Mouse (Mus musculus) heart, embryonic 13.5 days (tissue): ENCODE data around the gene Zdhhc6. TPM values are rescaled to one million over a fixed set of nuclear protein-coding genes. Genes with fewer than 3 reads are reported as not detected.

Source experiments
- ATAC-seq: fragments of 200-750 bp; cut with Nextera tagmentation; 2 replicates; pipeline ENCODE4 v1.8.0; 2017; ENCODE audit warnings: moderate TSS enrichment; ENCODE audit not compliant: insufficient number of reproducible peaks, low FRiP score, low TSS enrichment; ENCODE audit errors: extremely low read depth
- H3K27ac ChIP-seq: fragments of 300-500 bp; sonication (generic); replicated peaks from 2 replicates; pipeline ENCODE4 v1.5.1; 2015; ENCODE audit warnings: moderate library complexity, mild to moderate bottlenecking, inconsistent platforms
- H3K27me3 ChIP-seq: fragments of 300-500 bp; sonication (generic); replicated peaks from 2 replicates; pipeline ENCODE4 v1.6.1; 2015; ENCODE audit warnings: mild to moderate bottlenecking, inconsistent platforms
- H3K36me3 ChIP-seq: fragments of 300-500 bp; sonication (generic); 2 replicates; pipeline ENCODE4 v1.6.1; 2015; ENCODE audit warnings: mild to moderate bottlenecking, inconsistent platforms
- H3K4me1 ChIP-seq: fragments of 300-500 bp; sonication (generic); 2 replicates; pipeline ENCODE4 v1.6.1; 2015; ENCODE audit warnings: inconsistent platforms
- H3K4me2 ChIP-seq: fragments of 300-500 bp; sonication (generic); 2 replicates; pipeline ENCODE4 v1.6.1; 2015; ENCODE audit warnings: inconsistent platforms, mild to moderate bottlenecking, moderate library complexity
- H3K4me3 ChIP-seq: fragments of 300-500 bp; sonication (generic); 2 replicates; pipeline ENCODE4 v1.5.1; 2015; ENCODE audit warnings: moderate library complexity, mild to moderate bottlenecking, inconsistent platforms
- H3K9ac ChIP-seq: fragments of 300-500 bp; sonication (generic); 2 replicates; pipeline ENCODE4 v1.6.1; 2015; ENCODE audit warnings: inconsistent platforms, mild to moderate bottlenecking, moderate library complexity
- H3K9me3 ChIP-seq: fragments of 300-500 bp; sonication (generic); 2 replicates; pipeline ENCODE4 v1.6.1; 2016; ENCODE audit warnings: inconsistent platforms
- WGBS: fragments of 180-500 bp; shearing (Covaris S2); methylation state at CpG from one replicate; pipeline ENCODE4 v1.1.7; 2015; ENCODE audit warnings: mixed read lengths; 5-methylcytosine and 5-hydroxymethylcytosine counted together
- polyA plus RNA-seq: library from polyadenylated mRNA; unstranded; fragments of >200 nt; fragmentation: Nextera tagmentation; extraction: Ambion mirVana; gene quantifications from 2 replicates; pipeline ENCODE4 v1.2.1, GENCODE M21; 2015

Gene Zdhhc6
- polyA plus RNA-seq, 1 experiment from 2014 or later: 59.4 TPM

DNA sequence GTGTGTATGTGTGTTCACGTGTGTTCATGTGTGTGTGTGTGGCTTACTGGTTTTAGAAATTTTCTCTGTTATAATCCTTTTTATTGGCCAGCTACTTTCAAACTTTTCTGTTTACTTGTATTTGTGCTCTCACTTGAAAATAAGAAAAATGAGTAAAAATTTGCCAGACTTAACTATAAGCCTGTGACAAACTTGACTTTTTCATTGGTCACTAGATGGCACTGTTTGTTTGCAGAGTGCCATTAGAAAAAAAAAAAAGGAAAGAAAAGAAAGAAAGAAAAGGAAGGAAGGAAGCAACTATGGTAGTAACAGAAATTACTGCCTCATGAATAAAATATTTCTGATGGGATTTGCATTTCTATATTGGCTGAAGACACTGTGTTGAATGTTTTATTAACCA lies 20.0 kb upstream of the Zdhhc6 start:
- Histone ChIP-seq H3K27me3 (no peaks in the 10 kb centered on the region), H3K9ac (no peak overlapping the region), H3K4me3 (no peak overlapping the region), H3K9me3 (no peaks in the 10 kb centered on the region), H3K27ac (no peak overlapping the region), H3K4me2 (no peak overlapping the region), H3K4me1 (peaks cover 11% of the 10 kb centered on the region), H3K36me3 (peaks cover 15% of the 10 kb centered on the region; the same call in 1 of the 2 replicates)
- WGBS: 91% methylated on average over 1 of the region's 1 CpGs
- no peak for ATAC-seq

- H3K4me1 ChIP-seq: peaks cover 11% of the 10 kb centered on the region
- H3K4me3 ChIP-seq: no peak overlapping the region
- H3K36me3 ChIP-seq: peaks cover 41% of the 10 kb centered on the region
- H3K4me2 ChIP-seq: no peak overlapping the region
- H3K9me3 ChIP-seq: no peaks in the 10 kb centered on the region
- no peak for ATAC-seq
- H3K27ac ChIP-seq: no peak overlapping the region
- no peak overlapping the region for H3K9ac ChIP-seq
- WGBS: 87% methylated on average over 8 of the region's 8 CpGs
- H3K27me3 ChIP-seq: no peaks in the 10 kb centered on the region
Measured at GRCm38 (mm10) chr19:55332641-55333268, 16.9 kb upstream of the Zdhhc6 start.

GRCm38 (mm10) chr19:55331776-55332175 lies 15.9 kb upstream of the Zdhhc6 start:
- peak overlapping the region; percentile 28 for H3K4me2 ChIP-seq
- H3K4me1 ChIP-seq: peaks cover 11% of the 10 kb centered on the region
- no peak overlapping the region; the same call in 1 of the 2 replicates for H3K9ac ChIP-seq
- peaks cover 41% of the 10 kb centered on the region for H3K36me3 ChIP-seq
- 58% methylated on average over 5 of the region's 5 CpGs for WGBS
- peak overlapping the region; percentile 67 for H3K27ac ChIP-seq
- H3K9me3 ChIP-seq: no peaks in the 10 kb centered on the region
- H3K4me3 ChIP-seq: no peak overlapping the region
- H3K27me3 ChIP-seq: no peaks in the 10 kb centered on the region
- ATAC-seq: no peak

DNA sequence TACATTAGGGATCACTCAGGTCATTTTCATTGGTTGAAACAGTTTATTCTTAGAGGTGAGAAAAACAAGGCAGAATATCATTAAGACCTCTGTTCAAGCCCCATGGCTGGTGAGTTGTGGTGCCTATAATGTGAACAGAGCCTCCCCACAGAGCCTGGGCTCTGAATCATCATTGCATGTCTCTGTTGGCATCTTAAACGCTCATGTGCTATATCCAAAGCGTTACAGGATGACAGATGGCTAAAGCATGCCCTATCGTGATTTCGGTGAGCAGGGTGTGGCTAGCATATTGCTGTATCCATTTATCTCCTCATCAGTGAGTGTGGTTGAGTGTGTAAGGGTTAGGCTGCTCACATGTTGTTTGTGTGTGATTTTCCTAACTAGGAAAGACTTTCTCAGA lies 11.7 kb upstream of the Zdhhc6 start:
- no peak for ATAC-seq
- Histone ChIP-seq H3K9ac (no peak overlapping the region), H3K4me1 (peaks cover 11% of the 10 kb centered on the region), H3K4me2 (no peak overlapping the region), H3K4me3 (no peak overlapping the region), H3K36me3 (peaks cover 61% of the 10 kb centered on the region), H3K9me3 (no peaks in the 10 kb centered on the region), H3K27ac (no peak overlapping the region), H3K27me3 (no peaks in the 10 kb centered on the region)
- 84% methylated on average over 4 of the region's 4 CpGs for WGBS

GRCm38 (mm10) chr19:55322604-55323003 lies 6.8 kb upstream of the Zdhhc6 start:
- Histone ChIP-seq H3K4me3 (no peak overlapping the region), H3K36me3 (peaks cover 27% of the 10 kb centered on the region), H3K27me3 (no peaks in the 10 kb centered on the region), H3K4me1 (peaks cover 8% of the 10 kb centered on the region), H3K9me3 (no peaks in the 10 kb centered on the region), H3K27ac (no peak overlapping the region), H3K4me2 (no peak overlapping the region), H3K9ac (no peak overlapping the region)
- WGBS: 90% methylated on average over 8 of the region's 8 CpGs
- no peak for ATAC-seq

DNA sequence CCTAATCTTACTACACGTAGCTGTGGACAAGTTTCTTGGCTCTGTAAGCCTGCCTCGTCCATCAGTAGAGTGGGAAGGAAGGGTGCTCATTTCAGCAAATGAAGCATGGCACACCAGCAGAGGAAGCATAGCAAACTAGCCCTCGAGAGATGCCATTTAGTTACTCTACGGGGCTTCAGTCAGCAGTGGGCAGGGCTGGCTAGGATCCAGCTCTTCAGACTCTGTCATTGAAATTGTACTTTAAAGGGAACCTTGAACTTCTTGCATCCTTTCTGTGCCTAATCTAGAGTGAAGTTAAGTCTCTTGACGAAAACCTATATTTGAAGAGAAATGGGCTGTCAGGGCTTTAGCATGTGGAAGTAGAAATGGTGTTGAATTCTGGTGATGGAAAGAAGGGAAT lies 3.7 kb upstream of the Zdhhc6 start:
- no peak overlapping the region for H3K4me2 ChIP-seq
- peaks cover 27% of the 10 kb centered on the region for H3K4me1 ChIP-seq
- no peak overlapping the region for H3K4me3 ChIP-seq
- no peak overlapping the region for H3K27ac ChIP-seq
- H3K27me3 ChIP-seq: no peaks in the 10 kb centered on the region
- H3K9ac ChIP-seq: no peak overlapping the region
- WGBS: 48% methylated on average over 5 of the region's 5 CpGs
- peaks cover 22% of the 10 kb centered on the region for H3K36me3 ChIP-seq
- no peak for ATAC-seq
- no peaks in the 10 kb centered on the region for H3K9me3 ChIP-seq

DNA sequence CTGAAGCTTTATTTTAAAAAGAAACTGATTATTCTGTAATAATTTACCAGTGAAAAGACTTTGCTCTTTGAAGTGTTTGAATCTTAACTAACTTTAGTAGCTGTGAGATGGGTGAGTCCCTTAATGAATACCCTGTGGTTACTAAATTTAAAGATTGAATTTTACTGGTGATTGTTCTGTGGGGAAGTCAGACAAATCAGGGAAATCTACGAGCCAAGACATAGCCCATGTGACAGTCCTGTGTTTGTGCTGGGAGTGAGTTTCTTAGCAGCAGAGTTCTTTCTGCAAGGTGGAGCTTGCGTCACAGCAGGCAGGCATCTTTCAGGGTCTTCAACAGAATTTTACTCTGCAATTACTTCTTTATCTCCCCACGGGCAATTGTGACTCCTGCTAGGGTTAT lies 3.2 kb upstream of the Zdhhc6 start:
- H3K27me3 ChIP-seq: no peaks in the 10 kb centered on the region
- 52% methylated on average over 3 of the region's 3 CpGs for WGBS
- no peak for ATAC-seq
- peaks cover 32% of the 10 kb centered on the region for H3K4me1 ChIP-seq
- H3K9ac ChIP-seq: no peak overlapping the region
- no peaks in the 10 kb centered on the region for H3K9me3 ChIP-seq
- peaks cover 19% of the 10 kb centered on the region for H3K36me3 ChIP-seq
- H3K4me3 ChIP-seq: no peak overlapping the region
- no peak overlapping the region for H3K4me2 ChIP-seq
- H3K27ac ChIP-seq: no peak overlapping the region

- no peak for ATAC-seq
- H3K9ac ChIP-seq: peak overlapping the region; percentile 93
Measured at GRCm38 (mm10) chr19:55316901-55317300, 1.1 kb upstream of the Zdhhc6 start.

GRCm38 (mm10) chr19:55316109-55316714 lies 380 bp upstream of the Zdhhc6 start, which contains the start of gene Vti1a:
Gene Vti1a (plus strand): TSS chr19:55316295.
- Histone ChIP-seq H3K4me1 (peaks cover 41% of the 10 kb centered on the region), H3K4me2 (peak within 1 kb of the TSS; percentile 90), H3K27me3 (no peaks in the 10 kb centered on the region), H3K9me3 (no peaks in the 10 kb centered on the region), H3K9ac (peak within 1 kb of the TSS; percentile 93), H3K27ac (peak within 1 kb of the TSS; percentile 88), H3K4me3 (peak within 1 kb of the TSS; percentile 82), H3K36me3 (peaks cover 19% of the 10 kb centered on the region)
- ATAC-seq: peak; percentile 84
- under 1% methylated on average over 48 of the region's 48 CpGs for WGBS

More at GRCm38 (mm10) chr19:55316901-55317300, 1.1 kb upstream of the Zdhhc6 start:
- 40% methylated on average over 10 of the region's 10 CpGs for WGBS
- no peaks in the 10 kb centered on the region for H3K9me3 ChIP-seq
- peak overlapping the region; percentile 82 for H3K4me3 ChIP-seq
- peak overlapping the region; percentile 90 for H3K4me2 ChIP-seq
- H3K36me3 ChIP-seq: peaks cover 12% of the 10 kb centered on the region
- H3K27ac ChIP-seq: no peak overlapping the region
- peaks cover 41% of the 10 kb centered on the region for H3K4me1 ChIP-seq
- H3K27me3 ChIP-seq: no peaks in the 10 kb centered on the region

DNA sequence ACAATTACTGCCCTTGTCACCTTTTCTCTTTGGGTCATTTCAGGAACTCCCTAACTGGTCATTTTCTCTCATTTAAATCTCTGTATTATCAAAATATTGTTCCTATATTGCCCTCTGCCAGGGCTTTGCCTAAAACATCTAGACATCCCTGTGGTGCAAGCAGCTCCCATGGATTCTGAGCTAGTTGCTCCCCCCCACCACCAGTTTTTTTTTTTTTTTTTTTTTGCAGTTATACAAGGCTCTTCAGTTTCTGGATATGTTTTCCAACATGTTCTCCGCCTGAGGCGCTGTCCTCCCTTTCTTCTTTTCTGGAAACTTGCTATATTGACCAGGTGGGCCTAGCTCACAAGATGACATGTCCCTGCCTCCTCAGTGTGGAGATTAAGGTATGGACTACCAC lies 2.2 kb downstream of the Zdhhc6 start:
- Histone ChIP-seq H3K4me1 (peaks cover 37% of the 10 kb centered on the region), H3K36me3 (peaks cover 44% of the 10 kb centered on the region), H3K4me3 (no peak overlapping the region), H3K27ac (no peak overlapping the region), H3K4me2 (no peak overlapping the region), H3K9ac (peak overlapping the region; percentile 47), H3K27me3 (no peaks in the 10 kb centered on the region), H3K9me3 (no peaks in the 10 kb centered on the region)
- 71% methylated on average over 2 of the region's 2 CpGs for WGBS
- no peak for ATAC-seq

- H3K27me3 ChIP-seq: no peaks in the 10 kb centered on the region
- H3K4me2 ChIP-seq: no peak overlapping the region
- no peak overlapping the region for H3K27ac ChIP-seq
- H3K9me3 ChIP-seq: no peaks in the 10 kb centered on the region
- peaks cover 26% of the 10 kb centered on the region for H3K4me1 ChIP-seq
- H3K9ac ChIP-seq: no peak overlapping the region
- H3K36me3 ChIP-seq: peaks cover 60% of the 10 kb centered on the region
- WGBS: 87% methylated on average over 8 of the region's 8 CpGs
- H3K4me3 ChIP-seq: no peak overlapping the region
- no peak for ATAC-seq
Measured at GRCm38 (mm10) chr19:55311874-55312273, 4.0 kb downstream of the Zdhhc6 start.

DNA sequence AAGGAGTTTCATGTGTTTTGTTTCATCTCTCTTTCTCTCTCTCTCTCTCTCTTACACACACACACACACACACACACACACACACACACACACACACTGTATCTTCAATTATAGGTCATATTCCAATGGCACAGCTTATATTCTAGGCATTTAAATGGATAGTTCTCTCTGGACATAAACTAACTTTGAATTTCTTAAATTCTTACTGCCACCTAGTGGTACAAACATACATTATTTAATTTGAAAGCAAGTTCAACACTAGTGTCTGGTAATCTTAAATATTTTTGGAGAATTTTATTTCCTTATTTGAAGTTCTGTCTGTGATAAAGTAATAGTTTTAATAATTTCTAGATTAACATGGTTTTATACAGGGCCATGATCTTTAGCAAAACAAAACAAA lies 10.8 kb downstream of the Zdhhc6 start:
- peaks cover 88% of the 10 kb centered on the region for H3K36me3 ChIP-seq
- no peak for ATAC-seq
- H3K4me2 ChIP-seq: no peak overlapping the region
- H3K27me3 ChIP-seq: no peaks in the 10 kb centered on the region
- H3K9ac ChIP-seq: no peak overlapping the region
- H3K9me3 ChIP-seq: no peaks in the 10 kb centered on the region
- H3K27ac ChIP-seq: no peak overlapping the region
- no peaks in the 10 kb centered on the region for H3K4me1 ChIP-seq
- no peak overlapping the region for H3K4me3 ChIP-seq
